Mouse (Mus musculus) adrenal gland, adult (tissue): Measurements from ENCODE around the gene Srl.
"Not testable (repeated sequence)": the region's sequence is repeated elsewhere in the genome, so short reads cannot be mapped to it uniquely, and the experiment has no call there.

ENCODE experiments used
- DNase-seq, 2 experiments: peaks; one replicate each; pipeline ENCODE4 v3.0.0; 2022 to 2023; ENCODE audit warnings: low spot score in 1 of 2; ENCODE audit not compliant: inconsistent age in 2 of 2

The Srl gene

DNA sequence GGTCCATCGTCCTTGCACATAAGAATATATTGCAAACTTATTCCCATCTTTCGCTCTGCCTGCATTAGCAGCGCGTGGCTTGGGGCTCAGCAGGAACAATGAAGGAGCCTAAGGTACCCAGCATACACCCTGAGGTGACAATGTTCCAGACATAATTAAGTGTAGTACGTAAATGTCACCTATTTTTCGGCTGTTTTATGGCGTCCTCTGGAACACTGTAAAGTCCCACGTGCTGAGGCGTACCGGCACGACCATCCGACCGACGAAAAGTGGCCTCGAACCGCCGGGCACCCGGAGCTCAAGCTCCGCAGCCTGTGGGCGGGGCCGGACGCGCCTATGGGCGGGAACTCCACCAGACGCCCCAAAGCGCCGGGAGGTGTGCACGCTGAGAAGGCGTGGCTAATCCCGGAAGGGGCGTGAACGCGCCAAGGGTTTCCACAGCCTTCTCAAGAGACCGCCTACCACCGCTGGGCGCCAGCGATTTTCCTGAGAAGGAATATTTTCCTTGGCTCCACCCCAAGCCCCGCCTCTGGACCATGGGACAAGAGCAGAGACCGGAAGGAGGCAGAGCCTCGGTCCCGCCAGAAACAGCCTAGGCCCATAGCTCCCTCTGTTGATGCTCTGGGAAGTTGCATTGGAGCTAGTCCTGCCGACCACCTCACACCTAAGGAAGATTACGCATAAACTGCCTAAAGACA lies at the start of gene Srl:
TSS of gene Srl (minus strand) at position 316 of the 698 bp plus-strand sequence.
- peak; percentile 100 for DNase-seq

- DNase-seq, result no peak
Observed at GRCm38 (mm10) chr16:4590236-4590635, 48.6 kb upstream of the Srl start.

DNA sequence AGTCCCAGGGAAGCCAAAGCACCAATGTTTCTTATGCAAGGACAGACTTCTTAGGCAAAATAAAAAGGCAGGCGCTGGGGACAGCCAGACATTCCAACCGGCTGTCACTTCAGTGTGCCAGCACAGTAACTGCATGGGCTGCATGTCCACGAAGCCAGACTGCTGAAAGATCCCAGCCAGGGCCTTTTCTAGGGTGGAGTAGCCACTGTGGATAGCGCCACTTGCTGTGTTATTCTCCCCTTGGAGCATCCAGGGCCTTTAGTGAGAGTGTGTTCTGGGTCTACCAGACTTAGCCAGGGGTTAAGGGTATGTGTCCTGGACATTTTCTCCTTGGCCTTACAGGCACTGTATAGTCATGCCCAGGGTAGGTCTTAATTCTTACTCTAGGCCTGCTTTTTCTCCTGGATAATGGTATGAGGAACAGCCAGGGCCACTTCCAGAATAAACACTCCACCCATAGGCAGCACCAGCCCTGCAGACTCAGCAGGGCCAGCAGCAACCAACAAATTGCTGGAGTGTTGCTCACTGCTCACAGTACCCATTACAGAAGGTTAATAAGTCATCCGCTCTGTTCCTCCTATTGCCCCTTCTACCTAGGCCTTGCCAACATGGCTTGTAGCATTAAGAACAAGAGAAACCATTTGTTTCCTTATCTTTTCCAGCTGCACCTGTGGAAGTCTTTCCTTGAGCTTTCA lies 46.0 kb upstream of the Srl start:
- peak; percentile 57 to 70 for DNase-seq

DNA sequence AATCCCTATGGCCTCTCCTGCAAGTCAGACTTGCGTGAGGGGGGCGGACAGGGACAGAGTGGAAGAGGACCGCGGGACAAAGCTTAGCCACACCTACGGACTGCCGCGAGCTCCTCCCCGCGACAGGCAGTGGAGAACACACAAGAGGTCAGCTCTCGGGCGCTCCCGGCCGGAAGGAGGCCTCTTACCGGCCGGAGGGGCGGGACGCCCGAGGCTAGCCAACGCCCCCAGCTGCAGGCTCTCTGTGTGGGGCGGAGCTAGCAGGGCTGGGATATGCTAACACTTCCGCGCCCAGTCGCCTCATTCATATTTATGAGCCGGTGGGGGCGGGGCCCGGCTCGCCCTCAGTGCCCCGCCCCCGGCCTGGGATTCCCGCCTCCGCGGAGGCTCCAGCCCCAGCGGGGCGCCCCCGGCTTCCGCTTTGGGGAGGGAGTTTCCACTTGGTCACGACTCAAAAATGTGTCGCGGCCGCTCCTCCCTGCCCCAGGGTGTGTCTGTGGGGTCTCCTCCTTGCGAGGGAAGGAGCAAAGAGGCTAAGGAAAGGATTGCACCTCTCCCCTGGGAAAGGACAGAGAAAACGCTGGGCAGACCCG lies 45.0 kb upstream of the Srl start:
- DNase-seq, result peak; percentile 99

GRCm38 (mm10) chr16:4585642-4586530 lies 44.3 kb upstream of the Srl start:
- DNase-seq, result no peak

GRCm38 (mm10) chr16:4584438-4584837 lies 42.8 kb upstream of the Srl start:
- DNase-seq, result no peak

DNA sequence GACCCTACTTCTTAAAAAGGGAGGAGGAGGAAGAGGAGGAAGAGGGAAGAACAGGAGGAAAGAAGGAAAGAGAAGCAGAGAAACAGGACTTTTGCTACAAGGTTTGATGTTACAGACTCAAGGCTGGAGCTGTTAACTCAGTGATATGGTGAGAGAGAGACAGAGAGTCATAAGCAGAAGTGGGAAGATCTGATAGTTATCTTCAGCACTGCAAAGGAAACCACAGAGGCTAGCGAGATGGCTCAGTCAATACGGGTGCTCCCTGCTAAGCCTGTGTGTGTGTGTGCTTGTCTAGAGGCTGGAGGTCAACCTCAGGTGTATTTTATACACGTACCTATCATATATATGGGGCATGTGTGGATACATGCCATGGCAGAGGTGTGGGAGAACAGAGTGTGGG lies 42.2 kb upstream of the Srl start:
- DNase-seq, result no peak

- not testable (repeated sequence) for DNase-seq
Observed at GRCm38 (mm10) chr16:4581179-4581578, 39.6 kb upstream of the Srl start.

- DNase-seq, result no peak
Observed at GRCm38 (mm10) chr16:4578630-4579029, 37.0 kb upstream of the Srl start.

- DNase-seq, result no peak
Observed at GRCm38 (mm10) chr16:4576873-4577272, 35.3 kb upstream of the Srl start.

GRCm38 (mm10) chr16:4576038-4576437 lies 34.4 kb upstream of the Srl start:
- DNase-seq, result no peak

DNA sequence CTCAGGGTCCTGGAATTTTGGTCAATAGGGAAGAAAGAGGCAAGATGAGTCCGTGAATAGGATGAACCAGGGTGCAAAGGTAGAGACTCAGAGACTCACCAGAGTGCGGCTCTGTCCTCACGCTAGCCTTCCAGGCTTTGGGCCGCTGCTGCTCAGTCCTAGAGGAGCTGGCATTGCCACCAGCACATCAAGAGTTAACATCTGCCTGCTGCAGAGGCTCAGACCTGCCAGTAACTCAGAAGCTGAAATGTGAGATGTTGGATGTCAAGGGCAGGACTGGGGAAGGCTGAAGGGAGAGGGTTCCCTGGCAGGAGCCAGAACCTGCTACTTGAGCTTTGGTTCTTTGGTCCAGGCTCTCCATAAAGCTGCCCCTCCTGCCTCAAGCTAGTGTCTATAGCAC lies 29.1 kb upstream of the Srl start:
- DNase-seq, result peak in 1 of 2 experiments; percentile 47

DNA sequence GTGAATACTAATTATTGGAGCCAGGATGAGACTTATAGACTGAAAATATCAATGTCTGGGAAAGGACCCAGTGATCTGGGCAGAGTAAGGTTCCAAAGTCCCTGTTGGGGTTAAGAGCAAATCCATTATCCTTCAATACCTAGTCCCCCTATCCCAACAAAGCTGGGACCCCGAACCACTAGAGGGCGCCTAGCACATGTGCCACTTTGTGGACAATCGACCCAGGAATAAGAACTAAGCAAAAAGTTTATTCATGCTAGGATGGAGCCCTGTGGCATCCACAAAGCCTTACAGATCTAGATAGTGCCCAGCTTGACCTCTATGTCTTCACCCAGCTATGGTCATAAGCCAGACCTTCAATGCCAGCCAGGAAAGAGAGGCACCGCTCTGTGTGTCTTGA lies 26.3 kb upstream of the Srl start:
- DNase-seq, result peak; percentile 80 to 94

GRCm38 (mm10) chr16:4560145-4560952 lies 18.7 kb upstream of the Srl start:
- DNase-seq, result peak; percentile 69 to 88

DNA sequence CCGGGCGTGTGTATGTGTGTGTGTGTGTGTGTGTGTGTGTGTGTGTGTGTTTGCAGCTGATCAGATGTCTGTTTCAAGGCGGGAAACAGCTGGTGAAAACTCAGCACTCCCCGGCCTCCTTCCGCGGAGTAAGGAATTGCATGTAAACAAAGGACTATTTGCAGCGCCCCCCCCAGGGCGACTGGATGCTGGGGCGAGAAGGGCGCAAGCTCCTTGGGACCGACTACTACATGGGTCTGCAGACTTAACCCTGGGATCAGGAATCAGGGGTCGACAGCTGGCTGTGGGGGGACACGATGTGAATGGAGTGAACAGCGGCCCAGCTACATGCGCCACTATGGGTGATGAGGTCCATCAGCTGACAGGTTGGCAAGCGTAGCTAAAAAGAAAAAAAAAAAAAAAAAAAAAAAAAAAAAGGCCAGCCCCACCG lies 18.1 kb upstream of the Srl start, which contains the start of gene Tfap4:
TSS of gene Tfap4 (minus strand) at position 140 of the 430 bp plus-strand sequence.
- peak; percentile 87 to 96 for DNase-seq

GRCm38 (mm10) chr16:4558980-4559631 lies 17.5 kb upstream of the Srl start:
- peak; percentile 82 to 93 for DNase-seq

DNA sequence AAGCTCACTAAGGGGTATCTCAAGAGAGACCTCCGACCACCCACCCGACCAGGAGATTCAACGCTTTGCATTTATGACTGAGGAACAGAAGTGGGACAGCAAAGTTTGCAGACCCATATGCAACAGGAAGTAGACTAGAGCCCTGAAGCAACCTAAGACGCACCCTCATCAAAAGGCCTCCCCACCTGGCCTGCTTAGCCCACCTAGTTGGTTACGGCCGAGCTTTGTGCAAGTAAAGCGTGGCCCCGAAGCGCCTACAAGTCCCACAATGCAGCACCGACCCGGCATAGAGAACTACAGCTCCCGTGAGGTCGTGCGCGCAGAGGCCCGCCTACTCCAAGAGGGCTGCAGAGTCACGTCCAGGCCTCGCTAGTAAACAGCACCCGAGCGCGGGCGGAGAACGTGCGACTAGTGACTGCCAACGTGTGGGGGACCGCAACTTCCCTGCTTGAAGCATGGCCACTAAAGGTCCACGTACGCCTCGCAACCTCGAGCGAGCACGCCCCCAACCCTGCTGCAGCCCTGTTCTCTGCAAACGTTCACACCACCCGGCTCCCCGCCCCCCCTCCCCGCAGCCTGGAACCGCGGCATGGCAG lies 16.9 kb upstream of the Srl start:
- DNase-seq, result peak; percentile 93 to 97

DNA sequence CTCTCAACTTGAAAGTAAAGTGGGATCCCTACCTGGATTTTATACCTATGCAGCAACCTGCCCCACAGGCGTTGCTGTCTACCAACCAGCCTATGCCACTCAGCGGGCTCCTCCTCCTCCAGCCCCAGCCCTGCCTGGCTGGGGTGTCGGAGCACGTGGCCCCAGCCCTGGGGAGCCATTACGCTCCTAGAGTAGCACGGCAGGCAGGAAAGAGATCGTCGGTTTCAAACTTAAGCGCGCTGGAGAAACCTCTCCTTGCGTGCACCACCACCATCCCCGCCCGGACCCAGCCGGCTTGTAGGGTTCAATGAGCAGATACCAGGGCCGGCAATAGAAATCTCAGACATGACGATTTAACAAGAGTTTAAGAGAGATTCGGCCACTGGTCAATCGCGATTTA lies 16.3 kb upstream of the Srl start:
- peak; percentile 82 to 90 for DNase-seq

DNA sequence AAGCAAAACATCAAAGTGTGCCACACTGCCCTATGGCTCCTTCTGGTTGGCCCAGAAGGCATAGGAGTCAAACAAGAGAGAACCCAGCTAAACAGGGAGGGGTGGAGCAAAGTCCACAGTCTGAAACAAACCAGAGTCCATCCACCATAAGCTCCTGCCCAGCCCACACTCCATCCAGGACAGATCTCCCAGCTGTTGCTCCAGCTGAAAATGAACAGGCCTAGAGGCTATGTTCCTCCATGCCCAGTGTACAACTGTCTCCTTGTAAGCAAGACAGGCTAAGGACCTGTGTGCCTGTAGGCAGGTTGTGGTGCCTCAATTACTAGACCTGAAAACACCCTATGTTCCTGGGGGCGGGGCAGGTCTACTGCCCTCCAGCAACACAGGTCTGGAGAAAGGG lies 15.5 kb upstream of the Srl start:
- DNase-seq, result peak in 1 of 2 experiments; percentile 54
